Mouse (Mus musculus): ENCODE measurements at regions not wholly inside any gene's neighbourhood (a gene's known extent, or its start where the extent isn't known, plus 50 kb on each side); places are given as distances from the start of the nearest gene placed in this dataset.

GRCm38 (mm10) chr17:73048164-73048563 is 59.6 kb upstream of the Lclat1 start:
- DNase-seq (ENCODE audit: low spot score in 2 of 2): no peak

DNA sequence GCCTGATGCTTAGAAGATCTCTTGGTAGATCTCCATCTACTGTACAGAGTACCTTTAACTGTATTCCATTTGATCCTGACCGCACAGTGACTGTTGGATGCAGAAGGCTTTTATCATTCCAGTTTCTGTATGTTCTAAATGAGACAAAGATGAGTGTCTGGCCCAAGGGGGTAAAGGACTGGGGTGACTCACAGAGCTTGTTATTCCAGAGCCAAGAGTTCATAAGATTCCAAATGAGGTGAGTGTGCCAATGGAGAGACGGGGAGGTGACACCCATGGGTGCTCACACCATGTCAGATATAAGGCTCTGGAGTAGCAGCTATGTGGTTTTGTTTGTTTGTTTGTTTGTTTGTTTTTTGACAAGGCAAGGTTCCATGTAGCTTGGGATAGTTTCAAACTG is 54.8 kb upstream of the Lclat1 start:
- DNase-seq (ENCODE audit: low spot score in 2 of 2): no peak

GRCm38 (mm10) chr17:73053479-73054215 is 54.1 kb upstream of the Lclat1 start:
- no peak for DNase-seq (ENCODE audit: low spot score in 2 of 2)

DNA sequence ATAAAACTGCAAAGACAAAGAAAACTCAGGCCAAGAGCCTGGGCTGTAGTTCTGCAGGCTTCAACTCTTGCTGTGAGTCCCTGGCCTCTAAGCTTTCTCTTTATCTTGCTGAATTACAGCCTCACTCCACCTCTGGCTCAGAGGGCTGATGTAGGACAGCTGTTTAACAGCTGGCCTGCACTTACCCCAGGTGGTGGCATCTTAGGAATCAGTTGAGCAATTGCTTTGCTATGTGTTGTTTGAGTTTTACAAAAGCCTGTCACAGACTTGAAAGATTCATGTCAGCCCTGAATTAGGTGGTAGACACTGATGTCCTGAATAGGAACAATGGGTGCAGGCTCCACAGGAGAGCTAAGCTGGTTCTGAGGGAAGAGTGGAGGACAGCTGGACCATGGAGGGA is 53.6 kb upstream of the Lclat1 start:
- no peak for DNase-seq (ENCODE audit: low spot score in 2 of 2)

DNA sequence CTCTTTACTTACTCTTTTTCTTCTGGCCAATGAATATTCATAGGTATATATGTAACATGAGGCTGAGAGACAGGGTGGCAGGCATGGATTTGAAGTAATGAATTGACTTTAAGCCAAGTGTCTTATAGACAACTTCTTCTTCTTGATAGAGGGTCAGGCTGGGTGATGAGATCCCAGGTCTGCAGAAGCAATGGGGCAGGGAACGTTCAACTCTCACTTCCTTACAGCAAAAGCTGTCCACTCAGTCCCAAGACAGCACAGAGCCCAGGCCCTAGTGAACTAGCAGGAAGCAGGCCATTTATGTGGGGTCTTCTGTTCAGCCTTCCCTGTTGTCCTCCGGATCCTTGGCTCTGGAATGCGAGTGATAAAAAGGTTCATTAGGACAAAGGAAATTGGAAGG is 52.6 kb upstream of the Lclat1 start:
- DNase-seq (ENCODE audit: low spot score in 2 of 2): no peak

GRCm38 (mm10) chr17:73055611-73056010 is 52.2 kb upstream of the Lclat1 start:
- DNase-seq (ENCODE audit: low spot score in 2 of 2): no peak

DNA sequence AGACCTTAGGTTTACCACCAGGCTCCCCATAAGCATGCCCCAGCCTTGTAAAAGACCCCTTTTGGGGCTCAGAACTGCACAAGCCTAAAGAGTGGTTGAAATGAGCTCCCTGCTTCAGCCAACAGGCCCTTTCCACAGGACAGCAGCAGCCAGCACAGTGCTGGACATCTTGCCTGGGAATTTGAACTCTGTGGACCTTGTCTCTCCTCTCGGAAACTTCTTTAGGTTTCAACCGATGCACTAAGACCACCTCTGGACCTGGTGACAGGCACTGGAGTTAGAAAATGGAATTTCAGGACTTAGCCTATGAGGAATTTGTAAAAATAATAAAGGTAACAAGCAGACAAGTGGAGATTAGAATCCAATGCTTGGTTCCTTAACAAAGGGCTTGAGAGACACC is 51.2 kb upstream of the Lclat1 start:
- no peak for DNase-seq (ENCODE audit: low spot score in 2 of 2)
